Mouse (Mus musculus) 3134 (cell line): ENCODE results near the gene Egfl7.
A peak's percentile ranks its signal among the peaks of the same experiment; 100 is the strongest.

Source experiments
- DNase-seq: peaks from one replicate; pipeline ENCODE4 v3.0.0-alpha.2; 2011; ENCODE audit warnings: low spot score; ENCODE audit not compliant: insufficient read length; ENCODE audit errors: extremely low read depth

The Egfl7 gene

GRCm38 (mm10) chr2:26637316-26637932 is 57.6 kb downstream of the Egfl7 start:
- no peak for DNase-seq

GRCm38 (mm10) chr2:26638039-26638438 is 58.2 kb downstream of the Egfl7 start:
- no peak for DNase-seq

- DNase-seq = no peak
Observed at GRCm38 (mm10) chr2:26638572-26638971, 58.8 kb downstream of the Egfl7 start.

DNA sequence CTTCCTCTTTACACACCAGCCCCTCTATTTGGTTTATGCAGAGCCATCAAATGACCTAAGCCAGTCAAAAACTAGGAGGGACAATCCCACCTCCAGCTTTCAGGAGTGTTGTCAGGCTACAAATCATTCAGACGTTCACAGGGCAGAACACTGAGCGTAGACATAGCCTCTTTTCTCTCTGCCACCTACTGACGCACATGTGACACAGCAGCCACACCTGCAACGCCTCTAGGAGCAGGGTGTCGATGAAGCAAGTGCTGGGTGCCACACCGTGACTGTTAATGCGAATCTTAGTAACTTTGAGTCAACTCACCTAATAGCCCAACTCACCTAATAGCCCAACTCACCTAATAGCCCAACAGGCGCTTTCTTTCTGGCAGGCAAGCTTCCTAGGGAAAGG is 59.3 kb downstream of the Egfl7 start:
- DNase-seq = no peak

GRCm38 (mm10) chr2:26639838-26640830 is 60.3 kb downstream of the Egfl7 start:
- DNase-seq = peak; percentile 89

GRCm38 (mm10) chr2:26641006-26641647 is 61.3 kb downstream of the Egfl7 start:
- no peak for DNase-seq
